Mouse (Mus musculus) mouse embryonic stem cell (cell line): ENCODE measurements around the gene Mettl1.

Experiments used
- in situ Hi-C, 2 experiments: fragments of 300-500 bp; cut with MboI; formaldehyde crosslinking; loops; 1 replicate in 1 of 2; 3 replicates in 1 of 2; pipeline ENCODE4 v1.14.3; 2019 to 2020; ENCODE audit warnings: low sequenced_read_pairs in 2 of 2, low pct_unique_long_range_greater_than_20kb in 1 of 2, mixed read lengths in 1 of 2; ENCODE audit not compliant: unreplicated experiment in 1 of 2

Mettl1 gene

GRCm38 (mm10) chr10:127041274-127041766, at the start of gene Mettl1, which contains the start of gene Eef1akmt3:
Gene Mettl1, plus strand, starts transcription at chr10:127041414.
Gene Eef1akmt3, minus strand, starts transcription at chr10:127041513.
- in situ Hi-C loops = no loop called here

GRCm38 (mm10) chr10:126991676-126992075, 49.5 kb upstream of the Mettl1 start:
- in situ Hi-C loops = loop anchor here (5.0 kb wide), 2 partner anchors 64 to 74 kb away; no protein-coding TSS in a partner anchor

- in situ Hi-C loops = loop anchor here (5.0 kb wide), 2 partner anchors 66 to 76 kb away; no protein-coding TSS in a partner anchor
Observed at GRCm38 (mm10) chr10:126993621-126994020, 47.6 kb upstream of the Mettl1 start.

GRCm38 (mm10) chr10:126997340-126998113, 43.7 kb upstream of the Mettl1 start:
- in situ Hi-C loops = no loop called here

GRCm38 (mm10) chr10:127000529-127000928, 40.7 kb upstream of the Mettl1 start, which contains the start of gene Avil:
Gene Avil, plus strand, starts transcription at chr10:127000709.
- in situ Hi-C loops = no loop called here

DNA sequence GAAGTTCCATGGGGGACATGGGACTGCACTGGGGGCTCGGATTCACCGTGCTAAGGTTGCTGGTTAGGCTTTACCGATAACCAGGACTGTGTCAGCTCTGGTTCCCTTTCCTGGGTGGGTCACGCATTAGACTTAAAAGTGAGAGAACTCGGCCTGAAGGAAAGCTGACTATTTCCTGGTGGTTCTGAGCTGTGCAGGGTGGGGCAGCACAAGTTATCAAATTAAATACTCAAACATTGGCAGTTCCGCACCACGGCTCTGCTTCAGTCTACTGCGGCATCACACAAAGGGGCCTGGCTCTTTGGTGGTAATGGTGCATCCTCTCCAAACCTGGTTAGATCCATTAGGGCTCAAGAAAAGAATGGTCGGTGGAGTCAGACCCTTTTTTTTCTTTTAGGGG, 39.9 kb upstream of the Mettl1 start:
- in situ Hi-C loops = no loop called here

GRCm38 (mm10) chr10:127002056-127002455, 39.2 kb upstream of the Mettl1 start:
- in situ Hi-C loops = no loop called here

DNA sequence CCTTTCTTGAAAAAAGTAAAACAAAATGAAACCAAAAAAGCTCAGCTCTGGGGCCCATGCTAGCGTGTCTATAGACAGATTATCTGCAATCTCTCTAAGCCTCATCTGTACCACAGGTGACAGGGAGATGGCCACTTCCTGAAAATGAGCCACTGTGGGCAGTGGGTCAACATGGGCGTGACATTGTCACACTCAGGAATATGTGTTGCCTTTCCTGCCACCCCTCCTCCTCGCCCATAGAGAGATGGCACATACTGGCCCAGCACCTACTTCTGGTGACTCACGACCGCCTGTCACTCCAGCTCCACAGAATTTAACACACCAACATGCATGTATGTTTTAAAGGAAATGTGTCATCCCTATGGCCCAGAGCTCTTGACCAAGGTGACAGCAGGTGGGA, 38.4 kb upstream of the Mettl1 start:
- in situ Hi-C loops = no loop called here

DNA sequence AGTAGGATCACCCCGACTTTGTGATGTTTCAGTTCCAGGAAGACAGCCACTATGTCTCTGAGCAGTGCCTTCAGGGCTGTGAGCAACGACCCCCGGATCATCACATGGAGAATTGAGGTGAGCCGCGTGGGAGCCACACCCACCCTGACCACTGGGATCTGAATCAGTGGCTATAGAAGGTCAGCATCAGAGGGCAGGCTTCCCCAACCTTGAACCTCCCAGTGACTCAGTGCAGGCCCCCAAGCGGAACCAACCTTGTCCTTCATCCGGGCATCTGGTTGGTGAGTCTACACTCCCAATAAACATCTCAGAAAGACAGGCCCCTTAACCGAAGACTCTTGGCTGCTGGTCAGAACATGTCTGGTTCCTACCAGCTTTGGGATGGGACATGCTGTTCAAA, 37.9 kb upstream of the Mettl1 start:
- in situ Hi-C loops = no loop called here

GRCm38 (mm10) chr10:127003806-127004205, 37.4 kb upstream of the Mettl1 start:
- in situ Hi-C loops = no loop called here

GRCm38 (mm10) chr10:127016488-127016887, 24.7 kb upstream of the Mettl1 start:
- in situ Hi-C loops = no loop called here

DNA sequence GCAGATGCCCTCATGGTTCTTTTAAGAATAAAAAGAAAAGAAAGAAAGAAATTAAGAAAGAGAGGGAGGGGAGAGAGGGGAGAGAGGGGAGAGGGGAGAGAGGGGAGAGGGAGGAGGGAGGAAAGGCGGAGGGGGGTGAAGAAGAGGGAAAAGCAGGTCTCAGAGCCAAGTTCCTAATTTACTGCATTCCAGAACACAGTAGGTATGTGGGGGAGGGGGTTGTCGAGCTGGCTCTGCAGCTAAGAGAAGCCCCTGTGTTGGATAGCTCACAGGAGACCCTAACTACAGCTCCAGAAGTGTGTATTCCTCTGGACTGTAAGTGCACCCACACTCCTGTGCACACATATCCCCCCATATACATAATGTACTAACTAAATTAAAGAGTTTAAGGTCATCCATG, 24.1 kb upstream of the Mettl1 start:
- in situ Hi-C loops = no loop called here

GRCm38 (mm10) chr10:127018422-127018821, 22.8 kb upstream of the Mettl1 start:
- in situ Hi-C loops = no loop called here

DNA sequence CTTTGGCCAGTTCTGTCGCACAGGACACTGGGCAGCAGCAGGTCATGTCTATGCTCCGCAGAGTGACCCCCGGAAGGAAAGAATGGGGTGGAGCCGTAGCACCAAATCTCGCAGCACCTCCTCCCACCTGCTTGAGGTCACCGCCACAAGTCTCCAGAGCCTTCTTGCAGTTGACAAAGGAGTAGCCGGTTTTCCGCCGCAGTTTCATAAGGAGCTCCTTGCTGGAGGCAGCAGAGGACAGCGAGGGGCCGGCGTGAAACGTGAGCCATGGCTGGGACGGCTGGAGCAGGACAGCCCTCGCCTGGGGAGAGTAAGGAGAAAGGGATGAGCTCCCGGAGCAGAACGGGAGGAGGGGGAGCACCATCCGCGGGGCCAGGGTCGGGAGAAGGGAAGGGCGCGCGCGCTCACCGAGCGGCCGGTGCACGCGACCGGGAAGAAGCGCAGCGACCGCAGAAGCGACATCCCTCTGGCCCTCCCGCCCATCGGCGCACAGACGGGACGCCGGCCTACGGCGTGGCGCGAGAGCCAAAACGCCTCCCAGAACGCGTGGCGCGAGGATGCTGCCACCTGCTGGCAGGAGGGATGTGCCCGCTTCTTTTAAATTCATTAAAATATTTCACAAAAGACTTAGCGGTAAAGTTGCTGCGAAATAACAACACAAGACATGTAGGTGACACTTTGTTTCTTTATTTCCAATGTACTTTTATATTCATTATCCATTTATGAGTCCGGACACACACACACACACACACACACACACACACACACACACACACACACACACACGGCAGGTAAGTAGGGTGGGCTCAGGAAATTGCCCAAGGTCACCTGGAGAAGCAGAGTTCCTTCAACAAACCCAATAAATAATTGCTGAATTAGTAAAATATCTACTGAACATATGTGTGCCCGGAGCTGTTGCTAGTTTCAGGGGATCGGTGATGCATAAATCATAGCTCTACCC, 10.6 kb upstream of the Mettl1 start, which contains the start of gene Tsfm:
TSS of gene Tsfm (minus strand) at position 505 of the 961 bp plus-strand sequence.
- in situ Hi-C loops = no loop called here

GRCm38 (mm10) chr10:127033301-127033741, 7.9 kb upstream of the Mettl1 start:
- in situ Hi-C loops = no loop called here

GRCm38 (mm10) chr10:127036273-127036672, 4.9 kb upstream of the Mettl1 start:
- in situ Hi-C loops = no loop called here

DNA sequence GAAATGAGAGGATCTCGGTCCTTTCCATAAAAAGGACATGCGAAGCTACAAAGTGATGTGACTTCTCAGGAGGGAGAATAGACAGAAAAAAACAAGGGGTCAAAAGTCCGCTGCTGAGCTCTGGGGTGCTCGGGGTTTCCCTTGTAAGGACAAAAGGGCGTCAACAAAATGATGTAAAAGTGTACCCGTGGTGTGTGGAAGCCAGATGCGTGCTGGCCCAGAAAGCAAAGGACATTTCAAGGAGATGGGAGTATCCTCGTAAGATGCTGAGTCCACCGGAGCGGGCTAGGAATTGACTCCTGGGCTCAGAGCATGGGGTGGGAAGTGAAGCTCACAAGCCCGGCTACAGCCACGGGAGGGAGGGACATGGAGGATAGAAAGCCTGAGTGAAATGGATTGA, 3.6 kb upstream of the Mettl1 start:
- in situ Hi-C loops = no loop called here

DNA sequence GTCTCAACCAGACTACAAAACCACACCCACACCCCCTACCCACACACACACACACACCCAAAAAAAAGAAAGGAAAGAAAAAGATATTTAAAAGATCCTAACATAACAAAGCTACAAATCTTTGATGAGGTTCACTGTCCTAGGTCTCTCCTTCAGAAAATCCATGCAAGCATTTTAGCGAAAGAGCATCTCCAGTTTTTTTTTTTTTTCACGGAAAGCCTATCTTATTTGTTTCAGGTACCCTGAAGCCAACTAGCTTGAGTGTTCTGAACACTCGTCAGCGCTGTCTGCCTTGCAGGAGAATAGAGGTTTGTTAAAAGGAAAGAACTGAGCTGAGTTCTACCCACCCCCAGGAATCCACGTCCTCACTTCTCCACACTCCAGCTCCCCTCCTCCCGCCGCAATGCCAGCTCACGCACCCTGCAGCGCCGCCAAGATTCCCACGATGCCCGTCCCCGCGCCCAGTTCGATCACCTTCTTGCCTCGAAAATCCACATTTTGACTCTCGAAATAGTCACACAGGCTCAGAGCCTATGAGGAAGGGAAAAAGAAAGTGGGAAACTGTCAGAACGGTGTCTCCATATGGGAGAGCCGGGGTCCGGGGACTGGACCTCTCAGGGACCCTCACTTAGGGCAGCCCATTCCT, 522 bp upstream of the Mettl1 start:
- in situ Hi-C loops = no loop called here
